Mouse (Mus musculus) heart, embryonic 16.5 days (tissue): ENCODE data around the gene Alox12. TPM values are rescaled to one million over a fixed set of nuclear protein-coding genes. Genes with fewer than 3 reads are reported as not detected.

Experiments used
- ATAC-seq: fragments of 200-750 bp; cut with Nextera tagmentation; replicated peaks from 2 replicates; pipeline ENCODE4 v1.8.0; 2017; ENCODE audit warnings: moderate number of reproducible peaks; ENCODE audit not compliant: insufficient read depth, low FRiP score; ENCODE audit errors: extremely low read depth
- H3K27ac ChIP-seq: fragments of 300-500 bp; sonication (generic); 2 replicates; pipeline ENCODE4 v1.5.1; 2014; ENCODE audit warnings: mild to moderate bottlenecking, low read length, control low read depth, moderate library complexity
- H3K27me3 ChIP-seq: fragments of 300-500 bp; sonication (generic); 2 replicates; pipeline ENCODE4 v1.6.1; 2014; ENCODE audit warnings: low read length, mixed read lengths; ENCODE audit not compliant: control insufficient read depth, insufficient read depth
- H3K36me3 ChIP-seq: fragments of 300-500 bp; sonication (generic); 2 replicates; pipeline ENCODE4 v1.6.1; 2014; ENCODE audit not compliant: control insufficient read depth, insufficient read depth
- H3K4me1 ChIP-seq: fragments of 300-500 bp; sonication (generic); 2 replicates; pipeline ENCODE4 v1.6.1; 2014; ENCODE audit warnings: low read length, mixed read lengths; ENCODE audit not compliant: control insufficient read depth, insufficient read depth
- H3K4me2 ChIP-seq: fragments of 300-500 bp; sonication (generic); 2 replicates; pipeline ENCODE4 v1.6.1; 2014; ENCODE audit warnings: low read depth, mild to moderate bottlenecking, control low read depth, low read length
- H3K4me3 ChIP-seq: fragments of 300-500 bp; sonication (generic); 2 replicates; pipeline ENCODE4 v1.5.1; 2014; ENCODE audit warnings: mild to moderate bottlenecking, control low read depth, low read length
- H3K9ac ChIP-seq: fragments of 300-500 bp; sonication (generic); 2 replicates; pipeline ENCODE4 v1.6.1; 2014; ENCODE audit warnings: low read length, control low read depth
- H3K9me3 ChIP-seq: fragments of 300-500 bp; sonication (generic); replicated peaks from 2 replicates; pipeline ENCODE4 v1.6.1; 2016; ENCODE audit warnings: low read length; ENCODE audit not compliant: control insufficient read depth
- WGBS: fragments of 180-500 bp; shearing (Covaris S2); extraction: QIAGEN DNeasy Blood & Tissue Kit; methylation state at CpG from one replicate; pipeline ENCODE4 v1.1.7; 2014; 5-methylcytosine and 5-hydroxymethylcytosine counted together
- polyA plus RNA-seq: library from polyadenylated mRNA; unstranded; fragments of >200 nt; fragmentation: Nextera tagmentation; extraction: Ambion mirVana; gene quantifications from 2 replicates; pipeline ENCODE4 v1.2.1, GENCODE M21; 2015

The Alox12 gene
- polyA plus RNA-seq, 1 experiment from 2014 or later: 3.5 TPM

DNA sequence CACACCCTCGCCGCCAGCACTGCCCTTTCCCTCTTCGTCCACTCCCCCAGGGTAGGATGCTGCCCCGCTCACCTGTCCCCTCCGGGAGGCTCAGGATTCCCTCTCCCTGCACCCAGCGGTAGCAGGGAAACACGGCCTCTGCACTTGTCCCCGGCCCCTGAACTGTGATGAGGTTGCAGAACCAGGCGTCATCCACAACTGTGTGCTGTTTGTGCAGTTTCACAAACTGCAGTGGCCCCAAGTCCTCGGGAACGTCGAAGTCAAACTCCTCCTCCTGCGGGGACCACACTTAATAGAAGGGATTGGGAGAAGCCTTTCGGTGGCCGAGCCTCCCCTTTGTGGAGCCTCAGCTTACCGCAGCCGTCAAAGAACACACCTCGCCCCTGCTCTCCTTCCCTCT is 816 bp downstream of the Alox12 start:
- H3K9ac ChIP-seq: peak overlapping the region; percentile 11; the same call in 1 of the 2 replicates
- no peak for ATAC-seq
- peak overlapping the region; percentile 49 for H3K4me3 ChIP-seq
- H3K27ac ChIP-seq: no peak overlapping the region
- no peaks in the 10 kb centered on the region for H3K9me3 ChIP-seq
- no peaks in the 10 kb centered on the region for H3K36me3 ChIP-seq
- H3K4me1 ChIP-seq: no peaks in the 10 kb centered on the region
- H3K4me2 ChIP-seq: peak overlapping the region; percentile 67
- WGBS: 4% methylated on average over 18 of the region's 18 CpGs
- H3K27me3 ChIP-seq: peaks cover 26% of the 10 kb centered on the region

DNA sequence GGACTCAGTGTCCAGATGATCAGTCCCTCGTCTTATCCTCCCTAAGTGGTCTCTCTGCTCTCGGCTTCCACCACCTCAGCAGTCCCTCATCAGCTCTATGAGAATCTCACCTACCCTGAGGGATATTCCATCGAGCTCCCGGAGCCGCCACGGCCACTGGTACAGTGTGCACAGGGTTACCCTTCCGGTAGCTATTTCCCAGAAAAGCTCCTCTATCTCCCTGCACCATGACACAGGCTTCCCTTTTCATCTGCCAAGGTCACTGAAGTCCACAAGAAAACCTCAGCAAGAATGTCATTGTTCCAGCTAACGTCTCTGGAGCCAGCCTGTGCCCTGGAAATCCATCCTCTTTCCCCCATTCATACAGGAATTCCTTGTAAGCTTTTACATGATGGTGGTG is 3.3 kb downstream of the Alox12 start:
- Histone ChIP-seq H3K4me2 (no peak overlapping the region), H3K27me3 (peaks cover 26% of the 10 kb centered on the region), H3K36me3 (no peaks in the 10 kb centered on the region), H3K4me3 (no peak overlapping the region), H3K4me1 (no peaks in the 10 kb centered on the region), H3K27ac (no peak overlapping the region), H3K9ac (no peak overlapping the region), H3K9me3 (no peaks in the 10 kb centered on the region)
- ATAC-seq: no peak
- WGBS: 61% methylated on average over 8 of the region's 8 CpGs

DNA sequence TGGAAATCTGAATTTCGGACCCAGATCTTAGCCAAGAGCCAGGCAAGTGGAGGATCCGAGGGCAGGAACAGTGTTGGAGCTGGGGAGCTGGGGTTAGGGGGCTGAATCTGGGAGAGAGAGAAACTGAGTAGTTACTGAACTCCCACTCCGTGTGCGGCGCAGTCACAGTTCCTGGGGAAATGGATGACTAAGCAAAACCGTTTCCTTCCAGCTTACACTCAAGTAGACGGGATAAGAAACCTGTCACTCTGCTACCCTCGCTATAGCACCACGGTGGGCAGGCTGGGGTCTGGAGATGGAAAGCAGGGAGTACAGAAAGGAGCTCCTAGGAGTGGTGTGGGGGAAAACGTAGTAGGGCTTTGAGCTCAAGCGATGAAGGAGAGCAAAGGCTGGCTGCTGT is 5.0 kb downstream of the Alox12 start:
- no peak overlapping the region for H3K27ac ChIP-seq
- no peak overlapping the region for H3K9ac ChIP-seq
- H3K27me3 ChIP-seq: peaks cover 24% of the 10 kb centered on the region
- no peak overlapping the region for H3K4me2 ChIP-seq
- H3K9me3 ChIP-seq: no peaks in the 10 kb centered on the region
- H3K36me3 ChIP-seq: no peaks in the 10 kb centered on the region
- ATAC-seq: no peak
- H3K4me3 ChIP-seq: no peak overlapping the region
- H3K4me1 ChIP-seq: no peaks in the 10 kb centered on the region
- WGBS: 53% methylated on average over 11 of the region's 11 CpGs

DNA sequence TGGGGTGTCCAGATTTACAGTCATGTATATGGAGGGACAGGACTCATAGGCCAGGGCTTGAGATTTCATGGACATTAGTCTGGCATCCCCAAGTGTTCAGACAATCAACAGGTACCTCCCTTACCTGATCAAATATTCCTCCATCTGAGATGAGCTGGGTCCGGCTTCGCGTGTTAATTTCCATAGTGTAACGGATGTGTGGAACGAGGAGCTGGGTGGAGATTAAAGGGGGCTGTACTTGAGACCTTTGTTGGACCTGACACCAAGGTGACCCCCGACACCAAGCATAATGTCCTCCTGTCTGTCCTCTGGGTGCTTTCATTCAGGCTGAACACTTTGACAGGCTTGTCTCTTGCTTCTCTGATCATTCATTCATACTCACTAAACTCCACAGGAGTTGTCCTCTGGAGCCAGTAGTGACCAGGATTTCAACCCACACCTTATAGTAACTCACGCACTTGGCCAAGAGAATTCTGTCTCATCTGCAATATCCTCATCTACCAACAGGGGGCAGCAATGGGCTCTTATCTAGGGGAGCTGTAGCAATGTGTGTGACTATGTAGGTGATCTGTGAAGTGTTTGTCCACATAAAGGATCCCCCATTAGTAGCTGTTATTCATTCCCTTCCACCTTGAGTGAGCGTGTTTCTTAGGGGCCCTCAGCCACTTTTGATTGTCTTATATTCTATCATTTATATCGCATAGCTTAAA is 7.9 kb downstream of the Alox12 start:
- Histone ChIP-seq H3K4me3 (no peak overlapping the region), H3K9ac (no peak overlapping the region), H3K36me3 (no peaks in the 10 kb centered on the region), H3K4me2 (no peak overlapping the region), H3K27ac (no peak overlapping the region), H3K27me3 (peaks cover 6% of the 10 kb centered on the region), H3K4me1 (no peaks in the 10 kb centered on the region), H3K9me3 (no peaks in the 10 kb centered on the region)
- 38% methylated on average over 9 of the region's 9 CpGs for WGBS
- ATAC-seq: no peak

DNA sequence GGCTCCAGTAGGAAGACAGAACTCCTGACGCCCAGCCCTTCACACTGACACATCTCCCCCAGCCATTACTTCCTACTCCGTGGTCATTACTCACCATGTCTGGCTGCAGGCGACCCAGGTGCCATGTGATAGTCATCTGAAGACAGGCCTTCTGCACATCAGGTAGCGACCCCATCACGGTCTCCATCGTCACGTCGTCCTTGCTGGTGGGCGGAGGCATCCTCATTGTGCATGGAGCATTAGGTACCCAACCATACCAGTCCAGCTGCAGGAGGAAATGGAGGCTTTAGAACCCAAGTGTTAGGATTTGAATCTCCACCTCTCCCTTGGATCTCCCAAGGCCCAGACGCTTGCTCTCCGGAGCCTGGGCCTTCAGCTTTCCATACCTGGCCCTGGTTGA is 12.6 kb downstream of the Alox12 start:
- ATAC-seq: no peak
- Histone ChIP-seq H3K27ac (no peak overlapping the region), H3K9me3 (no peaks in the 10 kb centered on the region), H3K36me3 (no peaks in the 10 kb centered on the region), H3K9ac (no peak overlapping the region), H3K4me3 (no peak overlapping the region), H3K27me3 (peaks cover 5% of the 10 kb centered on the region; the same call in 1 of the 2 replicates), H3K4me1 (peaks cover 15% of the 10 kb centered on the region), H3K4me2 (no peak overlapping the region)
- 63% methylated on average over 11 of the region's 11 CpGs for WGBS

DNA sequence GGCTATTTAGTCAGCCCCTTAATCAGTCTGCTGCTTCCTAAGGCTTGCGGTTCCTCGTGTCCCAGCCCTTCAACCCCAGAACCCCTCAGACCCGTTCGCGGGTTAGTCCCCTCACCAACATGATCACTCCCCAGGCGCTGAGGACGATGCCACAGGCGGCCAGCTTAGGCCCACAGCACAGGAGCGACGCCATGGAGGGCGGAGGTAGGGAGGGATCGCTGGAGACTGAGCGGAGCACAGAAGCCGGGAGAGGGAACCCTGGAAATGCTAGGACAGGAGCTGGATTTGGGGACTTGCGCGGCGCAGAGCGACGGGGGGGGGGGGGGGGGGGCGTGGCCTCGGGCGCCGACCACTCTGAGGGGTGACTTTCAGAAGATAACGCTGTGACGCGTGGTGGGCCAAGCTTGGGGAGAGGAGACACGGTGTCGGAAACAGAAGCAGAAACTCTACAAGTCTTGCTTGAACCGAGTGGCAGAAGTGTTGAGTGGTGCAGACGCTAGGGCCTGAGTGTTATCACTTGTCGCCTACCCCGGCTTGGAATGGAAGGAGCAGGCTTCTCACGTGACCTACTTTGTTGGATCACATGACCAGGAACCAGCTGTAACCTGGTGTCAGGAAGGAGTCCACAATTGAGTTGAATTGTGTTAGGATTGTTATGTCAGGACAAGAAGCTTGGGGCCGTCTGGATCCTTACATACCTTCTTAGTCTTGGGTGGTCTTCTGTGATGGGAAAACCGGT is 15.4 kb downstream of the Alox12 start, which contains the start of the genes Gm21988 and Rnasek:
Gene Gm21988 (minus strand): TSS at position 290 of the 739 bp plus-strand sequence.
Gene Rnasek (minus strand): TSS at position 302 of the 739 bp plus-strand sequence.
- Histone ChIP-seq H3K9ac (peak within 1 kb of the TSS; percentile 94), H3K27me3 (peaks cover 2% of the 10 kb centered on the region; the same call in 1 of the 2 replicates), H3K4me2 (peak within 1 kb of the TSS; percentile 95), H3K36me3 (peaks cover 10% of the 10 kb centered on the region; the same call in 1 of the 2 replicates), H3K4me3 (peak within 1 kb of the TSS; percentile 98), H3K9me3 (no peaks in the 10 kb centered on the region), H3K27ac (peak within 1 kb of the TSS; percentile 95), H3K4me1 (peaks cover 26% of the 10 kb centered on the region)
- peak; percentile 15; the same call in 1 of the 2 replicates for ATAC-seq
- WGBS: 1% methylated on average over 32 of the region's 35 CpGs

DNA sequence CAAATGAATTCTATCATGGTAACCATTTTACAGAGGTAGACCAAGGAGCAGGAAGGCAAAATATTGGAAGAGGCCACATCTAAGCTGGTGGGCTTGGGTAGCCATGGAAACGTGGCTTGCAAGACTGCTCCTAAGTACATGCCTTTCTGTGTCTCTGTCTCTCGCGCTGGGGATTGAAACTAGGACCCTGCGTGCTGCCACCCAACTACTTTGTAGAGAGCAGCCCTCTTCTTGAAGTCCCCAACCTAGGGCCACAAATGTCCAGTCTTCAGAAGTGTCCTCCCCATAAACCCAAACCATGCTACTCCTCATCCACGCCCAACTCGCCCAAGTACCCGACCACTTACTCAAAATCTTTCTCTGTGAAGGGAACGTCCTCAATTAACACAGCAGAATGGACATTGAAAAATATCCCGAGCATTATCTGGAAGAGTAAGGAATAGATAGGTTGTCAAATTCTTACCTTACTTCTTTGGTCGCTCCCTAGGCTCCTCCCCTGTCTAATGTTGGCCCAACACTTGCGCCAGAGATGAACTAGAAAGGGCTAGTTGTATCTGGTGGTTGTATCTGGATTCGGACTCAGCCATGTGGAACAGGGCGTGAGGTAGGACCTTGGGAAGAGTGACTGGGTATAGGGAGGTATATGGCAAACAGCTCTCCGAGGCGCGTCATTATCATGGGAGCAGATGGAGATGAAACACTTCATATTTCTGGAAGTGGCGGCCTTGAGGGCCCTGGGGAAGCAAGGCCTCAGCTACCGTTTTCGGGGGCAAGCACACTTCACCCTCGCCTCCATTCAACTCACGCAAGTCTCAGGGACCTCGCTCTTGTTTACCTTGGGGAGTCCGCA is 16.3 kb downstream of the Alox12 start:
- Histone ChIP-seq H3K27me3 (no peaks in the 10 kb centered on the region; the same call in 1 of the 2 replicates), H3K36me3 (peaks cover 10% of the 10 kb centered on the region; the same call in 1 of the 2 replicates), H3K9me3 (no peaks in the 10 kb centered on the region), H3K4me3 (peak overlapping the region; percentile 98), H3K4me2 (peak overlapping the region; percentile 95), H3K4me1 (peaks cover 26% of the 10 kb centered on the region), H3K9ac (peak overlapping the region; percentile 94), H3K27ac (peak overlapping the region; percentile 95)
- no peak for ATAC-seq
- 10% methylated on average over 23 of the region's 23 CpGs for WGBS

DNA sequence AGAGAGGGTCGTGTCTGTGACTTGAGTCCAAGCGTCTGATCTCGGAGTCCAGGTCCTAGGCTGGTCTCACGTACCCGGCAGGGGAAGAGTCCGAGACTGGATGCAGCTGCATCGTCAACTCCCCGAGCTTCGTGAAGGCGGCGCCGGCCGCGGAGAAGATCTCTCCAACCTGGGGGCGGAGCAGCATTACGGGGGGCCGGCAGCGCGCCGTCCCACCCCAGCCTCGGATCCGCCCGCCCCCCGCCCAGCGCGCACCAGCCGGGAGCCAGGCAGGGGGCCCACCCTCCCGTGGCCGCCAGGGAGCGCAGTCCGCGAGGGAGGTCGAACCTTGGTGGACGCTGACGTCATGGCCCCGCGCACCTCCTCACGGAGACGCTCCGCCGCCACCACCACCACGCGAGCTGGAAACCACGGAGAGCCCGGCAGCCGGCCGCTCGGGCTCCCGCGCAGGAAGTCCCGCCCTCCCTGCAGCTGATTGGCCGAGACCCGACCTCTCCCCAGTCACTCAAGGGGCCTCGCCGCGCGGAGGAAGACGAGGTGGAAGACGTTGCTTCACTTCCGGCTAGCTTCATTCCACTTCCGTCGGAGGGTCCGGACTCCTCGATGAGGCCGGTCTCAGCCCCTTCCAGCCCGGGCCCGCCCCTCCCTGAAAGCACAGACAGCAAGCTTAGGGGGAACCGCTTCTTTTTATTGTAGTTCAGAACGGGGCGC is 17.5 kb downstream of the Alox12 start, which contains the start of gene 0610010K14Rik:
Gene 0610010K14Rik (minus strand): TSS at position 458 of the 711 bp plus-strand sequence.
- under 1% methylated on average over 70 of the region's 70 CpGs for WGBS
- ATAC-seq: peak; percentile 94
- H3K9ac ChIP-seq: peak within 1 kb of the TSS; percentile 94
- peak within 1 kb of the TSS; percentile 95 for H3K4me2 ChIP-seq
- peaks cover 26% of the 10 kb centered on the region for H3K4me1 ChIP-seq
- no peaks in the 10 kb centered on the region for H3K9me3 ChIP-seq
- peaks cover 10% of the 10 kb centered on the region; the same call in 1 of the 2 replicates for H3K36me3 ChIP-seq
- peak within 1 kb of the TSS; percentile 98 for H3K4me3 ChIP-seq
- H3K27ac ChIP-seq: peak within 1 kb of the TSS; percentile 95
- no peaks in the 10 kb centered on the region for H3K27me3 ChIP-seq
